Mouse (Mus musculus) kidney, embryonic 14.5 days (tissue): ENCODE results near the gene Pygo1. TPM values are rescaled to one million over a fixed set of nuclear protein-coding genes. Genes with fewer than 3 reads are reported as not detected.

Experiments
- ATAC-seq: fragments of 200-750 bp; cut with Nextera tagmentation; 2 replicates; pipeline ENCODE4 v1.8.0; 2017; ENCODE audit warnings: moderate number of reproducible peaks, mild to moderate bottlenecking, moderate TSS enrichment, moderate library complexity; ENCODE audit not compliant: low FRiP score, low TSS enrichment
- H3K27ac ChIP-seq: fragments of 300-500 bp; sonication (generic); 2 replicates; pipeline ENCODE4 v1.5.1; 2014; ENCODE audit warnings: low read depth, mild to moderate bottlenecking, low read length, moderate library complexity, mixed read lengths
- H3K27me3 ChIP-seq: fragments of 300-500 bp; sonication (generic); 2 replicates; pipeline ENCODE4 v1.6.1; 2014; ENCODE audit warnings: mild to moderate bottlenecking, low read length; ENCODE audit not compliant: control insufficient read depth, insufficient read depth
- H3K36me3 ChIP-seq: fragments of 300-500 bp; sonication (generic); 2 replicates; pipeline ENCODE4 v1.6.1; 2014; ENCODE audit warnings: low read length, mixed read lengths; ENCODE audit not compliant: control insufficient read depth, insufficient read depth
- H3K4me1 ChIP-seq: fragments of 300-500 bp; sonication (generic); 2 replicates; pipeline ENCODE4 v1.6.1; 2014; ENCODE audit warnings: low read length, mixed read lengths; ENCODE audit not compliant: control insufficient read depth, insufficient read depth
- H3K4me2 ChIP-seq: fragments of 300-500 bp; sonication (generic); replicated peaks from 2 replicates; pipeline ENCODE4 v1.6.1; 2014; ENCODE audit warnings: low read depth, mild to moderate bottlenecking, low read length
- H3K4me3 ChIP-seq: fragments of 300-500 bp; sonication (generic); 2 replicates; pipeline ENCODE4 v1.5.1; 2014; ENCODE audit warnings: mild to moderate bottlenecking, low read length
- H3K9ac ChIP-seq: fragments of 300-500 bp; sonication (generic); 2 replicates; pipeline ENCODE4 v1.6.1; 2014; ENCODE audit warnings: low read depth, mild to moderate bottlenecking, low read length, moderate library complexity
- H3K9me3 ChIP-seq: fragments of 300-500 bp; sonication (generic); 2 replicates; pipeline ENCODE4 v1.6.1; 2016; ENCODE audit warnings: low read length; ENCODE audit not compliant: control insufficient read depth
- WGBS: fragments of 180-500 bp; shearing (Covaris S2); extraction: QIAGEN DNeasy Blood & Tissue Kit; methylation state at CpG from one replicate; pipeline ENCODE4 v1.1.7; 2014; 5-methylcytosine and 5-hydroxymethylcytosine counted together
- polyA plus RNA-seq: library from polyadenylated mRNA; unstranded; fragments of >200 nt; fragmentation: Nextera tagmentation; extraction: Ambion mirVana; gene quantifications from 2 replicates; pipeline ENCODE4 v1.2.1, GENCODE M21; 2014

Pygo1 gene
- polyA plus RNA-seq, 1 experiment from 2014 or later = 7.2 TPM

DNA sequence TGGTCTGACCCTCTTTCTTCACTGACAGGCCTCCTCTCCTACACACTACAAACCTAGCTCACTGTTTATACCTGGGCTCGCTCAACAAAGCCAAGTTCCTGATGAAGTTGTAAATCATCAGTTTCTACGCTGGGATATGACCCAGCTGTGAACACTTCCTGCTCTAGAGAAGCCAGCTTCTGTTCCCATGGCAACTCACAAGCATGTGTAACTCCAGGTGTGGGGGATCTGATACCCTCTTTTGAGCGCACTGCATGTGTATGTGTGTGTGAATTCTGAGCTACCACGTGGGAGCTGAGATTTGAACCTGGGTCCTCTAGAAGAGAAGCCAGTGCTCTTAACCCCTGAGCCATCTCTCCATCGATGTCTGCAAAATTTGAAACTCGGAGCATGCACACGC, 24.1 kb downstream of the Pygo1 start:
- 50% methylated on average over 7 of the region's 7 CpGs for WGBS
- no peak overlapping the region for H3K9ac ChIP-seq
- H3K9me3 ChIP-seq = peaks cover 3% of the 10 kb centered on the region; the same call in 1 of the 2 replicates
- peaks cover 19% of the 10 kb centered on the region for H3K36me3 ChIP-seq
- H3K4me2 ChIP-seq = no peak overlapping the region
- no peaks in the 10 kb centered on the region for H3K27me3 ChIP-seq
- no peaks in the 10 kb centered on the region for H3K4me1 ChIP-seq
- H3K4me3 ChIP-seq = no peak overlapping the region
- ATAC-seq = peak; percentile 62; the same call in 1 of the 2 replicates
- no peak overlapping the region for H3K27ac ChIP-seq

DNA sequence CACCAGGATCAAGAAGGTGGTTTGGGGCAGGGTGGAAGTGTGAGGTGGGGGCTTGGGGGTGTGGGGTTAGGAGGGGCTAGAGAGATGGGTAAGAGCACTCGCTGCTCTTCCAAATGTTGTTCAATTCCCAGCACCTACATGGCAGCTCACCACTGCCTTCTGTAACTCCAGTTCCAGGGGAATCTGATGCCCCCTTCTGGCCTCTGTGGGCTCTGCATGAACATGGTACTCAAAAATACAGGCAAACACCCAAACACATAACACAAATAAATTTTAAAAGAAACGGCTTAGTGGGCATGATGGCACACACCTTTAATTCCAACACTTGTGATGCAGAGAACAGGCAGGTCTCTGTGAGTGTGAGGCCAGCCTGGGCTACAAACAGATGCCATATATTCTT, 29.3 kb downstream of the Pygo1 start:
- Histone ChIP-seq H3K4me3 (no peak overlapping the region), H3K4me1 (no peaks in the 10 kb centered on the region), H3K9me3 (no peaks in the 10 kb centered on the region), H3K9ac (no peak overlapping the region), H3K36me3 (no peaks in the 10 kb centered on the region), H3K4me2 (no peak overlapping the region), H3K27ac (no peak overlapping the region), H3K27me3 (no peaks in the 10 kb centered on the region)
- no peak for ATAC-seq
- 61% methylated on average over 2 of the region's 2 CpGs for WGBS

DNA sequence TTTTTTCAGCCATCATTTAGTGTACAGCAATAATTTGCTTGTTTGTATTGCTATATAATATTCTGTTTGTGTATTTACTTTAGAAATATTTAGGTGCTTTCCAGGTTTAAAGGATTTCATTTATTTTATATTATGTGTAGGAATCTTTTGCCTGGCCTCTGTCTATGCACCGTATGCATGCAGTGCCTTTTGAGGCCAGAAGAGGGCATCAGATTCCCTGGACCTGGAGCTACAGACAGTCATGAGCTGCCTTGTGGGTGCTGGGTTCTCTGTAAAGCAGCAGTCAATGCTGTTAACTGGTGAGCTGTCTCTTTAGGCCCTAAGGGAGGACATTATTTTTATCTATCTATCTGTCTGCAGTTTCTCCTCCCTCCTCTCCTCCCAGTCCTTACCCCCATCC, 30.1 kb downstream of the Pygo1 start:
- Histone ChIP-seq H3K4me2 (no peak overlapping the region), H3K4me3 (no peak overlapping the region), H3K36me3 (no peaks in the 10 kb centered on the region), H3K9me3 (no peaks in the 10 kb centered on the region), H3K9ac (no peak overlapping the region), H3K4me1 (no peaks in the 10 kb centered on the region), H3K27ac (no peak overlapping the region), H3K27me3 (no peaks in the 10 kb centered on the region)
- 23% methylated on average over 1 of the region's 1 CpGs for WGBS
- no peak for ATAC-seq

DNA sequence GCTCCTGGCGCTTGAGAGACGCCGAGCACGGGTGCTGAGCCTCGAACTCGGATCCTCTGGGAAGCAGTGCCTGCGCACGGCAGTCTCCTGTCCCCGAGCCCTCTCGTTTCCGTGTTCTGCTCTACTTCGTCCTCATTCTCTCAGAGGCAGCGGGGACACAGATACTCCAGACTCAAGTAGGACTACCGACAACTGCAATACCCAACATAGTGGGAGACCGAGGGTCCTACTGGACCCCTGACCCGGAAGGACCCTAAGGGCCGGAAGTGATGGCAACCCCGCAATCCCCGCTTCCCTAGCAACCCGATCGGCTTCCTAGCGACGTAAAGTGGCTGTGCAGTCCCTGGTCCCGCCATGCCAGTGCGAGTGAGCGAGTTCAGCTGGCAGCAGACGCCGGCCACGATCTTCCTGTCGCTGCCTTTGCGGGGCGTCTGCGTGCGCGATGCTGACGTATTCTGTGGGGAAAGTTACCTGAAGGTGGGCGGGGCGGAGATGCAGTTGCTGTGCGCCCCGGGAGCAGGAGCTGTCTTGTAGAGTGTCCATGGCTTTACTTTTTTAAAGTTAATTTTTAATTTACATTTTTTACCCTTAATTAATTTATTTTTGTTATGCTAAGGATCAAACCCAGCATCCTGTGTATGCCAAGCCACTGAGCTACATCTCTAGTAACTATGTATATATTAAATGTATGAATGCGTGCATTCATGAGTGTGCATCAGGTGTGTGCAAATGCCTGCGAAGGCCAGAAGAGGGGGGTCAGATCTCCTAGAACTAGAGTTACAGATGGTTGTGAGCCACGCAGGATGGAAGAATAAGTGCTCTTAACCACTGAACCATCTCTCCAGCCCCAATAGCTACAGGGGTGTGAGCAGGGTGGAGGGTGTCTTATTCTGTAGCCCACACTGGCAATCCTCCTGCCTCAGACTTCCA, 33.3 kb downstream of the Pygo1 start, which contains the start of the genes Dyx1c1 and Gm44503:
Dyx1c1 (plus strand) TSS at position 265 of the 930 bp plus-strand sequence.
Gm44503 (plus strand) TSS at position 332 of the 930 bp plus-strand sequence.
- Histone ChIP-seq H3K4me1 (no peaks in the 10 kb centered on the region), H3K36me3 (no peaks in the 10 kb centered on the region), H3K9ac (peak within 1 kb of the TSS; percentile 50), H3K9me3 (no peaks in the 10 kb centered on the region), H3K4me3 (peak within 1 kb of the TSS; percentile 55), H3K4me2 (peak within 1 kb of the TSS; percentile 46), H3K27me3 (no peaks in the 10 kb centered on the region), H3K27ac (peak within 1 kb of the TSS; percentile 32; the same call in 1 of the 2 replicates)
- ATAC-seq = peak; percentile 92
- 2% methylated on average over 43 of the region's 43 CpGs for WGBS

DNA sequence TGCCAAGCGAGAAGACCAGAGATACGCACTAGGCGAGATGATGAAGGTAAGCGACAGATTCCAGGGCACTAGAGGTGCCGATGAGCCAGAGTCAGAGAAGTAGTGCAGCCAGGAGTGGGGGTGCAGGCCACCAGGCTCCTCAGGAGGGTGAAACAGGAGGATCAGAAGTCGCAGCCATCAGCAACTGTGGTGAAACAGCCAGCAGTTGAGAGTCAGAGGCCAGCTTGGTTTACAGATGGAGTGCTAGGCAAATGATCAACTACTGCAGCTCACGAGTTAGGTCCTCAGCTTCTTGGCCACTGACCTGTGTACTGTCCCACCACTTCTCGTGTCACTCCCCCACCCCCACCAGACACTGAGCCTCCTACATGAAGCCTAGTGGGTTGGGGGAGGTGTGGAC, 35.9 kb downstream of the Pygo1 start:
- Histone ChIP-seq H3K4me2 (no peak overlapping the region), H3K36me3 (no peaks in the 10 kb centered on the region), H3K4me3 (no peak overlapping the region), H3K27ac (no peak overlapping the region), H3K9ac (no peak overlapping the region), H3K27me3 (no peaks in the 10 kb centered on the region), H3K9me3 (no peaks in the 10 kb centered on the region), H3K4me1 (no peaks in the 10 kb centered on the region)
- WGBS = 70% methylated on average over 8 of the region's 8 CpGs
- ATAC-seq = no peak

DNA sequence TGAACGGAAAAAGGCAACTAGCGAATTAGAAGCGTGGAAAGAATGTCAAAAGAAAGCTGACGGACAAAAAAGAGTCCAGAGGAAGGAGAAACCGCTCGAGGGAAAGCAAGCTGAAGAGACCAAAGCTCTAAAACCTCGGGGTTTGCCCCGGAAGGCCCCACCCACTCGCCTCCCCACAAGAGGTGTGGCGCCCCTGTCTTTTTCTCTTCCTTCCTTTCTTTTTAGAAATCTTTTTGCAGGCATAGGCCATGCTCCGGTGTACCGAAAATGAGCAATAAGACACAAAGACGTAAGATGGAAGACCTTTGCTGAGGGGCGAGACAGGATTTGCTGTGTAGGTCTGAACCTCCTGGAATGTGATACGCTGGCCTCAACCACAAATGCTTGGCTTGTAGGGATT, 36.5 kb downstream of the Pygo1 start:
- H3K27me3 ChIP-seq = no peaks in the 10 kb centered on the region
- no peak for ATAC-seq
- WGBS = 77% methylated on average over 15 of the region's 15 CpGs
- H3K4me1 ChIP-seq = no peaks in the 10 kb centered on the region
- H3K9ac ChIP-seq = no peak overlapping the region
- H3K27ac ChIP-seq = no peak overlapping the region
- no peak overlapping the region for H3K4me3 ChIP-seq
- no peaks in the 10 kb centered on the region for H3K36me3 ChIP-seq
- H3K4me2 ChIP-seq = no peak overlapping the region
- H3K9me3 ChIP-seq = no peaks in the 10 kb centered on the region

DNA sequence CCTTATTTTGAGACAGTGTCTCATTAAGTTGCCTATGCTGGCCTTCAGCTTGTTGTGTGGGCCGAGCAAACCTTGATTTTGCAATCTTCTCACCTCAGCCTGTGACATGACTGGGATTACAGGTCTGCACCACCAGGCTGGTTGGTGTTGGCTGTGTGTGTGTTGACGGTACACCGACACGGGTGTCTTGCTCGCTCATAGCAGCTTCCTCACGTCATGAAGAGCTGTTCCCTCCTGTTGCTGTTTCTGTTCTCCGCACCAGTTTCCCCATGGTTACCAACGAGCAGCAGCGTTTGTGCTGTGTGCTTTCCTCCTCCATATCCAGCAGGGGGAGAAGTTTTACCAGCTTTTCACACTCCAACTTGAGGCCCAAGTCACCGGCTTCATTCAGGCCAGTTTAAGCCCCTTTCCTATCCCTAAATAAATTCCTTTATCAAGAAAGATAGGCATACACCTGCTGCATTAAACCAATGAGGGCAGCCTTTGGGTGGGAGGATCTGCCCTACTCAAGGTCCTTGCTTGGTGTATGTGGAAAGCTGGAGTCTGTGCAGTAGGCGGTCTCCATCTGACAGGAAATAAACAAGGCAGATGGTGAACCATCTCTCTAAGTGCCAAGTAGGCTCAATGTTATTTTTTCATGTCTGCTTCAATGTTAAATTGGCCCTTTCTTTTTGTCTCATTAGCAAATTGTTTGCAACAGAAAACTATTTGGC, 43.1 kb downstream of the Pygo1 start:
- H3K4me1 ChIP-seq = no peaks in the 10 kb centered on the region
- peak; percentile 43; the same call in 1 of the 2 replicates for ATAC-seq
- no peak overlapping the region for H3K9ac ChIP-seq
- H3K9me3 ChIP-seq = no peaks in the 10 kb centered on the region
- H3K4me3 ChIP-seq = no peak overlapping the region
- WGBS = 36% methylated on average over 11 of the region's 11 CpGs
- H3K27ac ChIP-seq = no peak overlapping the region
- no peaks in the 10 kb centered on the region for H3K36me3 ChIP-seq
- H3K27me3 ChIP-seq = no peaks in the 10 kb centered on the region
- H3K4me2 ChIP-seq = no peak overlapping the region

DNA sequence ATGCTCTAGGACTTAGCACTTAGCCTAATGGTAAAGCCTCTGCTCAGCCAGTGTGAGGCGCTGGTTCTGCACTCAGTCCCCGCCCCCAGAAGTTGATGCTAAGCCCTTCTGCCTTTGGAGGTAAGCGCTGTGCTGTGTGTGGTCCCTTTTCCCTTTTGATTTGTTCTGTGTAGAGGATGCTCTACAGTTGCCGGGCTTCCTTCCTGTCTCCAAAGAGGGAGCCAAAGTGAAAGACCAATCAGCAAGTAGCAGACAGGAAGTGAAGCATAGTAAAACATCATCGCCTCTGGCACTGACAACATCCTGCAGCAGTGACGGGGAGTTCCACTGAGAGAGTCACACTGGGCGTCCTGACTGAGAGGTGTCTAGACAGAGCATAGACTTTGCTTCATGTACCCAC, 44.4 kb downstream of the Pygo1 start:
- H3K27ac ChIP-seq = no peak overlapping the region
- H3K4me3 ChIP-seq = no peak overlapping the region
- no peaks in the 10 kb centered on the region for H3K27me3 ChIP-seq
- H3K4me2 ChIP-seq = no peak overlapping the region
- no peaks in the 10 kb centered on the region for H3K4me1 ChIP-seq
- H3K9ac ChIP-seq = no peak overlapping the region
- H3K36me3 ChIP-seq = no peaks in the 10 kb centered on the region
- no peaks in the 10 kb centered on the region for H3K9me3 ChIP-seq
- peak; percentile 39; the same call in 1 of the 2 replicates for ATAC-seq
- WGBS = 72% methylated on average over 7 of the region's 7 CpGs

DNA sequence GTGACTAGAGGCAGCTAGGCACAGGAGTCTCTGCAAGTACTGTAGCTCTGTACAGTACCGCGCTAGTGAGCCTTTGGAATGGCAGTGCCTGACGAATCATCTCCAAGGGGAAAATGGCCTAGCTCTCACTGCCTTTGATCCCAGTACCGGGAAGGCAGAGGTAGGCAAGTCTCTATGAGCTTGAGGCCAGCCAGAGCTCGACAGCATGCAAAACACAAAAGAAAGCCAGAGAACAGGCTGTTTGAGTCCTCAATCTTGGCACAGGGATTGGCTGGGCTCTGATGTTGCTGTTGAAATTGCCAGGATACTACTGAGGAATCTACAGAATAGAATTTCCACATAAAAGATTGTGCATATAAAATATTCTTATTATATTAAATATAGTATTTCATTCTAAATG, 47.0 kb downstream of the Pygo1 start:
- Histone ChIP-seq H3K27me3 (no peaks in the 10 kb centered on the region), H3K9ac (no peak overlapping the region), H3K27ac (no peak overlapping the region), H3K4me1 (no peaks in the 10 kb centered on the region), H3K4me3 (no peak overlapping the region), H3K9me3 (no peaks in the 10 kb centered on the region), H3K4me2 (no peak overlapping the region), H3K36me3 (no peaks in the 10 kb centered on the region)
- 87% methylated on average over 5 of the region's 5 CpGs for WGBS
- ATAC-seq = no peak
